Mouse (Mus musculus) cerebellum, postnatal 10 days (tissue): ENCODE data around the gene Amigo3.
A peak's percentile ranks its signal among the peaks of the same experiment; 100 is the strongest.
"Not testable (repeated sequence)": the region's sequence is repeated elsewhere in the genome, so short reads cannot be mapped to it uniquely, and the experiment has no call there.

ENCODE experiments used
- DNase-seq, 2 experiments: peaks; one replicate each; pipeline ENCODE4 v3.0.0; 2021; ENCODE audit warnings: mixed read lengths in 2 of 2

Amigo3 gene

DNA sequence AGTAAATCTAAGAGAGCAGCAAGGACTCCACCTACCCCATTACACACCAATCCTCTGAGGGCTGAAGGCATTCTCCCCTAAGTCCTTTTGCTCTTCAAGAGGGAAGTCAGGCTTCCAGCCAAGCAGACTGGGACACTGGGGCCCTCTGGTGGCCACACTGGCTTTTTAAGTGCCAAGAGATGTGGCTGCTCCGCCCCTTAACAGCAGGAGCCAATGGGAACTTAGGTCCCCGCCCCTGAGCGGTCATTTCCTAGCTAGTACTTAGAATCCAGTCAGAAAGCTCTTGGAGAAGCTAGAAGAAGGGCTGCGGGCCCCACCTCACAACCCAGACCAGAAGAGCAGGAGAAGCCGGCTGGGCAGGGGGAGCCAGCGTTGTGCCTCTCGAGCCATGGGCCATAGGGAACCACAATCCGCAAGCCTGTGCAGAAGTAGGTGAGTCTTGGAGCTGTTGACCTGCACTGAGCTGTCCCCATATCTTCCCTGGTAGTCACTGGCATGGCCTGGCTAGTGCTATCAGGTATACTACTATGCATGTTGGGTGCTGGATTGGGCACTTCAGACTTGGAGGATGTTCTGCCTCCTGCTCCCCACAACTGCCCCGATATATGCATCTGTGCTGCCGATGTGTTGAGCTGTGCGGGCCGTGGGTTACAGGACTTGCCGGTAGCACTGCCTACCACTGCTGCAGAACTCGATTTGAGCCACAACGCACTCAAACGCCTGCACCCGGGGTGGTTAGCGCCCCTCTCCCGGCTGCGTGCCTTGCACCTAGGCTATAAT is at the start of gene Amigo3:
Gene Amigo3, plus strand, starts transcription at position 275 of the 780 bp plus-strand sequence.
- peak; percentile 96 for DNase-seq

DNA sequence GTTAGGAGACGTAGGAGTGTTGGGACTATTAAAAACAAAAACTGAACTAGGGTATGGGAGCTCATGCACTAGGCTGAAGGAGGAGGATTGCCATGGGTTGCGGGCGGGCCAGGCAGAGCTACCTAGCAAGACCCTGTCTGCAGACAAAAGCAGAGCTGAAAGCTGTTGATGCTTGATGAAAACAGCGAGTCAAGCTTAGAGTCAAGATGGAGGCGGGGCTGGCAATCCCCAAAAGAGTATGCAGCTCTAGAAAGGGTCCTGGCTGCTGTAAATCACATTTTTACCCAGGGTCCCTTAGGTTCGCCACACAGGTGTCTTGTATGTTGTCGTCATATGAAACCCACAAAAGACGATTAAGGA is 49.4 kb upstream of the Amigo3 start:
- peak; percentile 46 to 55 for DNase-seq

DNA sequence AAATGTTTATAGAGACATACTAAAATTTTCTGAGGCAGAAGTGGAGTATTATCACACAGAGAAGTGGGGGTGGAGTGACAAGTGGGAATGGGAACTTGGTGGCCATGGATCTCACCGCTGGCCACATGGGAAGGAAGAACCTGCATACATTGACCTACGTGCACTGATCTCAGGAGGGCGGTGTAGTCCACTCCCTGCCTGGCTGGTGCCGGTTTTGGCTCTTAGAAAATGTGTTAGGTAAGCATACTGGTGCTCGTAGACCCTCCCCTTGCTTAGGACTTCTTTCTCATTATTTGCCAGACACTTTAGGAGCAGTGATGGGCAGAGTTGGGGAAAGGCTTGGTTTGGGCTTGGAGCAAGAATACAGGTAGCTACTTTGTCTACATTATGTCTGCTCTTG is 44.9 kb upstream of the Amigo3 start:
- no peak for DNase-seq

DNA sequence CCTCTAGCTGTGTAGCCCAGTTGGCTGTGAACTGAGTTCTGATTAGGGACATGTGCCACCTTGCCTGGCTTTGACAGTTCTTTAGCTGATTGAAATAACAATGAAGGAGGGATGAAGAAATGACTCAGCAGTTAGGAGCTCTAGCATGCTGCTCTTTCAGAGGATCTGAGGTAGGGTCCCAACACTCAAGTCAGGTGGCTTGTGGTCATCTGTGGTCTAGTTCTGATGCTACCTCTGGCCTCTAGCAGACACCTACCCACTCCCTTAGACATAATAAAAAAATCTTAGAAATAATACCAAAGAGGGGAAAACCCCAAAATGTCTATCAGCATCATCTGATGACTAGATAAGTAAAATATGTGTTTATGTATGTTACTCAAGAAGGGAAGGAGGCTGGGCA is 42.6 kb upstream of the Amigo3 start:
- no peak for DNase-seq

DNA sequence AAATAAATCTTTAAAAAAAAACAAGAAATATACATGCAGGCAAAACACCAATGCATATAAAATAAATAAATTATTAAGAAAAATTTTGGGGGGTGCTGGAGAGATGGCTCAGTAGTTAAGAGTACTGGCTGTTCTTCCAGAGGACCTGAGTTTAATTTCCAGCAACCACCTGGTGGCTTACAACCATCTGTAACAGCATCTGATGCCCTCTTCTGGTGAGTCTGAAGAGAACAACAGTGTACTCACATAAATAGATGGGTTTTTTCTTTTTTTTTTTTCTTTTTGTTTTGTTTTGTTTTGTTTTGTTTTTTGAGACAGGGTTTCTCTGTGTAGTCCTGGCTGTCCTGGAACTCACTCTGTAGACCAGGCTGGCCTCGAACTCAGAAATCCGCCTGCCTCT is 39.4 kb upstream of the Amigo3 start:
- not testable (repeated sequence) for DNase-seq

DNA sequence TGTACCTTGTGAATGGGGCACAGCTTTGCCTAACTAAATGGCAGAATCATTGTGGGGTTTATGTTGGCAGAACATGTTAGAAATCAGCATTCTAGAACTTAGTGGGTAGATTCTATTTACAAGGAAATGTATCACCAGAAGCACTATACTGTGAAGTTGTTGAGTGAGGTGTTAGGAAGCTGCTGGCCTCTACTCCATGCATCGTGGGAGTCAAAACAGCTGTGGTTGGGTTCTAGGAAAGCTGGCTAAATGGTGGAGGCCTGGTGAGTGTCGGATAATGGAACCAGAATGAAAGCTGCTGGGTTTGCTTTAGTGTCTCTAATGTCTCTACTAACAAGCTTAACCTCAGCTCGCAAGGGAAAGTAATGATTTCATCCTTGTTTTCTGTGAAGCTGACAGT is 35.8 kb upstream of the Amigo3 start:
- DNase-seq, result no peak

DNA sequence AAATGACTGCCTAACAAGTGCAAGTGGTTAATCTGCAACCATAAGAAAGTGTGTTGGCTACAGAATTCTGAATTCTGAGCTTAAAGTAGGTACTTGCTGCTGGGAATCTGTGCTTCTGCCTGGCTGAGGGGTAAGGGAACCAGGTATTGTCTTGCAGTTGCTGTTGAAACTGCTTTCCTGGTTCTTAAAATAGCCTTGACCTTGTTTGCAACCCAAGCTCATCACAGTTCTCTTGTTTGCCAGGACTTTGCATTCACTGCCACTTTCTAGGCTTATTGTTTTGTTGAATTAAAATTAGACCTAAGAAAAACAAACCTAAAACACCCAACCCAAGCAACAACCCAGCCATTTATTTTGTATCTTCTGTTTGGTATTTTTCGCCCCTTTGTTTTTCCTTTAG is 32.2 kb upstream of the Amigo3 start:
- DNase-seq, result no peak

DNA sequence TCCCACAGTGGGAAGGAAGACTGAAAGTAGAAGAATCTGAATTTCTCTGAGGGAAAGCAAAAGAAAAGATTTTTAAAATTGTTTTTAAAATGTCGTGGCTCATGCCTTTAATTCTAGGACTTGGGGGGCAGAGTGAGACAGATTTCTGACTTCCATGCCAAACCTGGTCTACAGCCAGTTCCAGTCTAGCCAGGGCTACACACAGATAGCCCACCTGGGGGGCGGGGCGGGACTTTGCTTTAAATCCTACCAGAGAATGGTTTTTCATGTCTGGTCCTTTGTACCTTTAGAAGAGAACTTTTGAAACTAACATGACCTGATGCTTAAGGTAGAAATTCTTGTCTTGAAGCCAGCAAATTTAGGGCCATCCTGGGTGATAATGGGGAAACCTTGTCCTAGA is 29.7 kb upstream of the Amigo3 start:
- peak; percentile 33 to 58 for DNase-seq

DNA sequence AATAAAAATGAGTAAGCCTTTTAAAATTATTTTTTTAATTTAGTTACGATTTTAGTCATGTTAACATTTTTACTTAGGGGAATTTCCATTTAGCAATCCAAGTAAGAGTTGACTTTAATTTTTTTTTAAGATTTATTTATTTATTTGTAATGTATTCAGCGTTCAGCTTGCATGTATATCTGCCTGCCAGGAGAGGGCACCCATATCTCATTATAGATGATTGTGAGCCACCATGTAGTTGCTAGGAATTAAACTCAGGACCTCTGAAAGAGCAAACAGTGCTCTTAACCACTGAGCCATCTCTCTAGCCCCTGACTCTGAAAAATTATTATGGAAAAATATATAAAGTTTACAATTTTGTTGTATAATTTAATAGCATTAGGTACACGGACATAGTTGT is 26.4 kb upstream of the Amigo3 start:
- no peak for DNase-seq

DNA sequence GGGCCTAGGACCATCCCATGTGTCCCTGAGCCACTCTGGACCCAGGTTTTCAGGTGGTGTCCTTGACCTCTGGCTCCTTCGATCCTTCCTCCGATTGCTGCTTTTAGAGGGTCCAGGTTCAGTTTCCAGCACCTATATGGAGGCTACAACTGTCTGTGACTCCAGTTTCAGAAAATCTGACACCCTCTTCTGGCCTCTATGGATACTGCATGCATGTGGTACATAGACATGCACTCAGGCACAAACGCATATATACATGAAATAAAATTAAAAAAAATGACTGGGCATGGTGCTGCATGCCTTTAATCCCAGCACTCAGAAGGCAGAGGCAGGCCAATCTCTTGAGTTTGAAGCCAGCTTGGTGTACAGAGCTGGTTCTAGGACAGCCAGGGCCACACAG is 25.1 kb upstream of the Amigo3 start:
- no peak for DNase-seq

DNA sequence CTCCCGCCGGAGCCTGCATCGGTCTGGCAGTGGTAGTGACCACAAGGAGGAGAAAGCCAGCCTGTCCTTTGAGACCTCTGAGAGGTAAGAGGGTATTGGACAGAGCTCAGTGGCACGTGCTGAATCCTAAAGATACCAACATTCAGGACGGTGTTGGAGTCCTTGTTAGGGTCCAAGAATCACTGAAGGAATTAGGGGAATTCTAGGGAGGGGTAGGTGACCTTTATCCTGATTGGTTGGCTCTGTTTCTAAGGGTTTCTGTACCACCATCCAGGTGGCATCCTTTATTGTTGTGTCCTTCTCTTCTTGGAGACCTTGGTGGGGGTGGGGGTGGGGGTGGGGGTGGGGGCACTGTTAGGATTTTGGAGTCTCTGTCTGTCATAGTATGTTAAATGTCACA is 20.8 kb upstream of the Amigo3 start:
- DNase-seq, result no peak

DNA sequence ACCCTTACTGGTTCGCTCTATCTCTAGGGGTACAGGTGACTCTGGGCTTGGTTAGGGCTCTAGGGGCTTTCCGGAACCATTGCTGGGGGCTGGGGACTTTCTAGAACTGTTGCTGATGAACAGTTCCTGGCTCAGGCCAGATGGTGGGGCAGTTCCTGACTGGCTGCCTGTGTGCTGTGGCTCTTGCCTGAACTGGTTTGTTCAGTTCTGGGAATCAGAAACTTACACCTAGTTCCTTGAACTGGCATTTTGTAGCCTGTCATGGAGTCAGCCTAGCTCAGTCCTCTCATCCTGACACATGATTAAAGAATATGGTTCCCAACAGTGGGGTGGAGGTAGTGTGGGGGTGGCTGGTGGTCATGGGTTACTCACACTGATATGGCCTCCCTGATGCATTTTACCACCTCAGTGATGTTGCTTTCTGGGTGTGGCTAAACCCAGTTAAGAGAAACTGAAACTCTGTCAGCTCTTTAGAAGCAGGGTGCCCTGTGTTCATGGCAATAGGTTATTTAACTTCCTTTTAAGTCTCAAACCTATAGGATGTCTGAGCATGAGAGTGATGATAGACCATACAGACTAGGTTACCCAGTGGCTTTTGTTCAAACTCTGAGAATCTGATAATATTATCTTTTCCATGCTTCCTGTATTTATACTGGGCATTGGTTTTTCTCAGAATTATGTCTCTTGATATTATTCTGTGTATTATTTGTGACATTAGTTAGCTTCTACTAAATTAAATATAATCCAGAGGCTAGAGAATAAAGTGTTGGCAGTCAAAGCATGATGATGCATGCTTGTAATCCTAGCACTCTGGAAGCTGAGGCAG is 17.4 kb upstream of the Amigo3 start:
- DNase-seq, result no peak

DNA sequence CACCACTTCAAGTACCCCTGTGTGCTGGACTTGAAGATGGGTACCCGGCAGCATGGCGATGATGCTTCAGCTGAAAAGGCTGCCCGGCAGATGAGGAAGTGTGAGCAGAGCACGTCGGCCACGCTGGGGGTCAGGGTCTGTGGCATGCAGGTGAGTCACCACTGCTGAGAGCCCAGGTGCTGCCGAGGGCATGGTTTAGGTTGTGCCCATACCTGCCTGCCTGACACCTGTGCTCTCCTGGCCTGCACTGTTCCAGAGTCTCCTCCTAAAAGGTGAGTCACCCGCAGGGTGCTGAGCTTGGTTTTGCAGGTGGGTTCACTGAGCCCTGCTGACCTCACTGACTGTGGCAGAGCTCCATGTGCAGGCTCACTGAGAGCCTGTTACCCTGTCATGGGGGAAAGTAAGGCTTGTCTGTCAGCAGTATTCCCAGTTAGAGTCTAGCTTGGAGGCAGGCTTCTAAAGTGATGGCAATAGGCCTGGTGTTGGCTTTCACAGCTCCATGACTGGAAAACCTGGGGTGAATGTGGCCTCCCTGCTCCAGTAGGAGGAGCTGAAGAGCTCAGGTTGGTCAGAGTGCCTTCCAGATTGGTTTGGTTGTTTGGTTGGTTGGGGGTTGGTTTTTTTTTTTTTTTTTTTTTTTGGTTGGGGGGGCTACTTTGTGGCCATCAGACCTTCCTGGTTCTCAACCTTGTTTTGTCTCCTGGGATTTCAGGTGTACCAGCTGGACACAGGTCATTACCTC is 8.0 kb upstream of the Amigo3 start:
- DNase-seq, result no peak

DNA sequence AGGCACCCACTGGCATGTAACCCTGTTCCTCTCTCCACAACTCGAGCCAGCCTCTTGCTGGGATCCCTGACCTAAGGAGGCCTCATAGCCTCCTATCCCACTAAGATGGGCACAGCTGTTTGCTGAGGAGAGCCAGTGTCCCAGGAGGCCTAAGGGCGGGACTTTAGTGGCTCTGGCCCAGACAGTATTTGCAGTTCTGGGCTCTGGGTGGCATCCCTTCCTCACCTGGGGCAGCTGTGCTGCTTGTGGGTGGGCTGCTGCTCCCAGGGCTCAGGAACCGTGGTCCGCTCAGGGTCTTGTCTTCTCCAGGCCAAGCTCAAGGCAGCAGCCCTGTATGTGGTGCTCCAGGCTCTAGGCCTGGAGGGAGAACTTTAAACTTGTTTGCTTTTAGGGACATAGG is 6.4 kb upstream of the Amigo3 start:
- DNase-seq, result no peak

DNA sequence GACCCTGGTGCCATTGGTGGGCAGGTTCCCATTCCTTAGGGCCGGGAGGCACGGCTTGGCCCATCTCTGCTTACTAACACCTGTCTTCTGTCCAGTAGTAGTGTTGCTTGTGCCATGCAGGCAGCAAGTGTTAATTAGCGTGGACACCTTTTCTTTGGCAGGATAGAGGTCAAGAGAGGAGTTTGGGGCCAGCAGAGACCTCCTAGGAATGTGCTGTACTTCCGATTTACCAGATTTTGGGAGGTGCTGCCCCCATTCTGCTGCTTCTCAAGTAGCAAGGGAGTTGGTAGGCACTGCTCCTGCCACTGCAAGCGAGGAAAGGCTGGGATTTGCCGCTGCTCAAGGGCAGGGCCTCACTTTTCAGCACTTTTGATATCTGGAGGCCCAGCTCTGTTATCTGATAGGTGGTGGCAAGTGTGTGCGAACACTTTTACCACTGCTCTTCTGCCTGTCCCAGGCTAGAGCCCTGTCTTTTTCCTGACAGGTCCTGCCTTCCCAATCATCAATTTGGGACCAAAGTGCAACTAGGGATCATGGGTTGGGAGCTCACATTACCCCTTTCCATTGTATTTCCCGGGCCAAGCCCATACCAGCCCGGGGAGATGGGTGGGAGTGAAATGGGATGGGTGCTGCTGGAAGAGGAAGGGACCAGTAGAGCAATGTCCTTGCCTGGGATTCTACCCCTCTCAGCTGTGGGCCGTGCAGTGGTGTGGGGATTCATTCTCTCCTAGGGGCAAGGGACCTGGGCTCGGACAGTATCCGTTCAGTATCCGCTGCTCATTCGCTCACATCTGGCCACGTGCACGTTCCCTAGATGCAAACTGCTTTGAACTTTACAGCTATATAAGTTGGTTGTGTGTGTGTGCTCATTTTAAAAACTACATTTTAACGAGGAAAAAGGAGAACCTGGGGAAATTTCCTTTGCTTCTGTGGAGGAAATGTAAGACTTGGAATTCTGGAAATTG is 5.1 kb upstream of the Amigo3 start:
- DNase-seq, result no peak

DNA sequence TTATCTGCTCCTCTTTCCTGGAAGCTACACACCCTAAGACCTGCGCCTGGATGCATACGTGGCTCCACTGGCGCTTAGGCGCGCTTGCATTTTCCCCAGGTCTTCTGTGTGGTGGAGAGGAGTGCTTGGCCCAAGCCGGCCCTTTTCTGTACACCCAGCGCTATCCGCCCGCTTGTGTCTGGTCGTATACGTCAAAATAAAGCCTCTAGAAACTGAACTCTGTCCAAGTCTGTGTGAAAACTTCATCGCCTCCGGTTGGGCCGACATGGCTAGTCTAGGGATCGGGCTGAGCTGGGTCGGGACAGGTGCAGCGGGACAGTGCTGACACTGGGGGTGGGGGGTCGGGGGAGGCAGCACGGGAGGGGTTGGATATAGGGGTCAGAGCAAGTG is 4.4 kb upstream of the Amigo3 start:
- DNase-seq, result no peak

DNA sequence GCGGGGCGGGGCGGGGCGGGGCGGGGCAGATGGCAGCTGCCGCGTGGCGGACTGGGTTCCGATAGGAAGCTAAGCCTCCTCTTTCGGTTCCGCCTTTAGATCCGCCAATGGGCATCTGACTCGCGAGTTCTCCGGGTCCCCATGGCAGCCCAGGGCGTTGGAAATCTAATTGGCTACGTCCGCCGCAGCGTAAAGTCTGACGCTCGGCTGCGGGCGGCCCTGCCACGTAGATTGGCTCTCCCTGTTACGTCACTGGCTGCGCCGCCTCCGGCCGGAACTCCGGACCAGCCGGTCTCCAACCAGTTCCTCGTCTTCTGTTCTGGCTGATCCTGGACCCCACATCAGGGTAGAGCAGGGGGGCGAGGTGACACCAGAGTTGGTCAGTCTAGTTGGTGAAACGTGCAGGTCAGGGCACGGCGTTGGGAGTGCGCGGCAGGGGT is 3.9 kb upstream of the Amigo3 start, which contains the start of gene Gmppb:
Gene Gmppb, plus strand, starts transcription at position 227 of the 440 bp plus-strand sequence.
- DNase-seq, result peak; percentile 97 to 98

DNA sequence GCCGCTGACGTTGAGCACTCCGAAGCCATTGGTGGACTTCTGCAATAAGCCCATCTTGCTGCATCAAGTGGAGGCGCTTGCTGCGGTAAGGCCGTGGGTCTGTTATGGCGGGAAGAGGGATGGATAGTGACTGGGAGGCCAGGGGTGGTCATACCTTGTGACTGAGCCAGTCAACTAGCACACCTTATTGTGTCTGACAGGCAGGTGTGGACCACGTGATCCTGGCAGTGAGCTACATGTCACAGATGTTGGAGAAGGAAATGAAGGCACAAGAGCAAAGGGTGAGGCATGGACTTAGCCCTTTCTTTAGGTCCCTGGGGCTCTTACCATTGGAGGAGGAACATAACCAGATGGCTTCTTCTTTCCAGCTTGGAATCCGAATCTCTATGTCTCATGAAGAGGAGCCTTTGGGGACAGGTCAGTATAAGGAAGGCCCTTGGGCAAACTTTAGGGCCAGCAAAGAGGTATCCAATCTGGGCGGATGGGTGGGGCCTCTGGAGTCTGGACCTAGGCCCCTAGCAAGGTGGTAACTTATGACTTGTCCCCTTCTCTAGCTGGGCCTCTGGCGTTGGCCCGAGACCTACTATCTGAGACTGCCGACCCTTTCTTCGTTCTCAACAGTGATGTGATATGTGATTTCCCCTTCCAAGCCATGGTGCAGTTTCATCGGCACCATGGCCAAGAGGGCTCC is 3.3 kb upstream of the Amigo3 start:
- no peak for DNase-seq

DNA sequence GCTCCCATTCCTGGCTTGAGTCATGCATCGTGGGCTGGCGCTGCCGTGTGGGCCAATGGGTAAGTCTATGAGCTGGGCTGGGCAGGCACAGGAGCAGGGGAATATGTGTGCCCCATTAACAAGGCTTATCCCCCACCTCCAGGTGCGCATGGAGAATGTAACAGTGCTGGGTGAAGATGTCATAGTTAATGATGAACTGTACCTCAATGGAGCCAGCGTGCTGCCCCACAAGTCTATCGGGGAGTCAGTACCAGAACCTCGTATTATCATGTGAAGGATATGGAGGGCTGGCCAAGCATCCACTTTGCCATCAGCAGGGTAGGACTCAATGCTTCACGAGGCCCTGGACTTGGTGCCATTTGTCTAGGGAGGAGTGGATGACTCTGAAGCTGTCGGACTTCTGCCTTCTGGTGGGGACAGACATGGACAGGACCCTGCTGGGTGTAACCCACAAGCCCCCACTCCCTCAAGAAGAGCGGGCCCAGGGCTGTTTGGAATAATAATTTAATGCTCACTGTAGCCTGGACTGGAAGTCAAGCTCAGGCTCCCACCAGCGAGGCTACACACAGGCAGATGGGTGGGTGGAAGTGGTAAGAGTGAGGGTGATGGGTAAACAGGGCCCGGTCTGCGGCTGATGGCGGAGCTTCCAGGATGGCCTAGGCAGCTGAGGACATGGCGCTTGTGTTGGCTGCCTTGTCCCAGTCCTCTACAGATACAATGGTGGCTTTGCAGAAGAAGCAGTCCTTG is 1.6 kb upstream of the Amigo3 start:
- DNase-seq, result no peak

DNA sequence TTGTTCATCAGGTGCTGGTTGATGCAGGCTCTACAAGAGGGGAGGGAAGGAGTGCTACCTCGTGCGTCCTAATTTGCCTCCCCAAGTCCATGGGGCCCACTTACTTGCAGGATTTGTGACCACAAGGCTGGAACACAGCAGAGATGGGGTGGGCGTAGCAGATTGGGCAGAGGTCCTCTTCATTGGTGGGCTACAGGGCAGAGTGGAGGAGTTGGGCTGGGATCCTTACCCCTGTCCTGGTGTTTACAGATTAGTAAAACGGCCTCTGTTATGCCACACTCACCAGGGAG is 1.1 kb upstream of the Amigo3 start:
- DNase-seq, result no peak

DNA sequence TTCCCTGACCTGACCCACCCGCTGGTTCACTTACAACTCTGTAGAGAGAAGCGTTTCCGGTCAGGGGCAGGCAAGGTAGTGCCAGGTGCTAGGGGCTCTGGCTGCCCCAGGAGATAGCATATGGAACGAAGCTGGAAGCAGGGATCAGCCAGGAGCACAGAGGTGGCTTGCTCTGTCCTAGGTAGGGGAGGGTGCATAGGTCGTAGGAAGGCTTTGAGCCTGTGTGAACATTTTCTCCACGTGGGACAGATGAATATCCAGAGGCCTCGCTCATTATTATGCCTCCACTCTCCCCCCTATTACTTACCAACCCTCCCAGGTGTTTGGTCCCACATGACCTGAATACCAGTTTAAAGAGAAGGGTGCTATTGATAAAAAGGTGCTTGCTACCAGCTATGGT is 548 bp upstream of the Amigo3 start:
- DNase-seq, result no peak
